Mouse (Mus musculus) ES-E14 (cell line): ENCODE measurements around the gene Cmc1.

Experiments
- CHD2 ChIP-seq: IDR thresholded peaks from 2 replicates; pipeline ENCODE4 v1.6.1; 2014; ENCODE audit warnings: mild to moderate bottlenecking, low read depth, low read length, inconsistent platforms
- MAFK ChIP-seq: IDR thresholded peaks from 2 replicates; pipeline ENCODE4 v1.6.1; 2014; ENCODE audit warnings: mild to moderate bottlenecking, low read depth, low read length, inconsistent platforms; ENCODE audit not compliant: insufficient read depth
- ZNF384 ChIP-seq: IDR thresholded peaks from 2 replicates; pipeline ENCODE4 v1.6.1; 2012; ENCODE audit warnings: low read depth, low read length, inconsistent platforms

DNA sequence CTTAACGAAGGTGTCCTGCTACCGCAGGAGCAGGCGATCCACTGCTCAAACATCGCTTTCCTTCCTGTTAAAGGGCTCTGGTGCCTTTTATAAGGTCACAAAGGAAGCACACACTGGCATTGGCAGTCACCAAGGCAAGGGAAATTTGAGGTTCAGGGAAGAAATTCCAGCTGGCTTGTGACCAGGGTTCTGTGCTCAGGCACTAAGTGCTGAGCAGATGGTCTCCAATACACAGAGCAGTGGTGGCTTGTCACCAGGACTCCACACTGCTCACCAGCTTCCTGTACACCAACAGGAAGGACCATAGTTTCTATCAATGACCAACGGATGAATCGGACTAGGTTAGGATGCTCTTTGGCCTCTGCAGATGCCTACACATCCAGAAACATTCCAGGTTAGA, 79.5 kb downstream of the Cmc1 start:
- TF ChIP-seq MAFK (no peak), CHD2 (no peak), ZNF384 (no peak)
